Mouse (Mus musculus) kidney, postnatal 10 days (tissue): ENCODE measurements around the gene Trim2.

Experiments used
- DNase-seq: peaks from one replicate; pipeline ENCODE4 v3.0.0; 2021; ENCODE audit warnings: mixed read lengths

The Trim2 gene

GRCm38 (mm10) chr3:84253655-84254519, 52.8 kb downstream of the Trim2 start:
- DNase-seq, result no peak

GRCm38 (mm10) chr3:84252776-84253654, 53.7 kb downstream of the Trim2 start:
- no peak for DNase-seq

- DNase-seq, result no peak
Measured at GRCm38 (mm10) chr3:84251721-84252120, 55.0 kb downstream of the Trim2 start.

- peak; percentile 34 for DNase-seq
Measured at GRCm38 (mm10) chr3:84250275-84250674, 56.4 kb downstream of the Trim2 start.

GRCm38 (mm10) chr3:84247789-84248188, 58.9 kb downstream of the Trim2 start:
- DNase-seq, result peak; percentile 50

- no peak for DNase-seq
Measured at GRCm38 (mm10) chr3:84246421-84246861, 60.2 kb downstream of the Trim2 start.

GRCm38 (mm10) chr3:84243116-84243515, 63.6 kb downstream of the Trim2 start:
- DNase-seq, result no peak

- DNase-seq, result no peak
Measured at GRCm38 (mm10) chr3:84242497-84242896, 64.2 kb downstream of the Trim2 start.

- no peak for DNase-seq
Measured at GRCm38 (mm10) chr3:84241098-84241497, 65.6 kb downstream of the Trim2 start.

- peak; percentile 63 for DNase-seq
Measured at GRCm38 (mm10) chr3:84235420-84236304, 71.0 kb downstream of the Trim2 start.

- DNase-seq, result no peak
Measured at GRCm38 (mm10) chr3:84234562-84234961, 72.1 kb downstream of the Trim2 start.

GRCm38 (mm10) chr3:84233663-84234415, 72.8 kb downstream of the Trim2 start:
- DNase-seq, result no peak

GRCm38 (mm10) chr3:84232312-84232711, 74.4 kb downstream of the Trim2 start:
- no peak for DNase-seq

- DNase-seq, result peak; percentile 86
Measured at GRCm38 (mm10) chr3:84230988-84231387, 75.7 kb downstream of the Trim2 start.

GRCm38 (mm10) chr3:84228911-84229310, 77.8 kb downstream of the Trim2 start:
- DNase-seq, result peak; percentile 53

GRCm38 (mm10) chr3:84228203-84228870, 78.3 kb downstream of the Trim2 start:
- peak; percentile 82 for DNase-seq

GRCm38 (mm10) chr3:84227628-84228027, 79.0 kb downstream of the Trim2 start:
- no peak for DNase-seq

GRCm38 (mm10) chr3:84224982-84225381, 81.7 kb downstream of the Trim2 start:
- DNase-seq, result no peak

- DNase-seq, result peak; percentile 75
Measured at GRCm38 (mm10) chr3:84220748-84221147, 85.9 kb downstream of the Trim2 start.

GRCm38 (mm10) chr3:84220326-84220725, 86.4 kb downstream of the Trim2 start:
- DNase-seq, result no peak

GRCm38 (mm10) chr3:84219720-84220273, 86.9 kb downstream of the Trim2 start:
- DNase-seq, result no peak
